Comparison of ENCODE assay signal across 13 mouse cellular contexts in genomic region chr13:28722074-28722473, GRCm38 (mm10).
DNase-seq lines count a peak whose midpoint lies in the region; ATAC-seq lines count a peak whose summit lies in the region.
"Had no signal": no experiment of that assay in that cellular context is flagged by ENCODE, and none has a peak within 500 bp of the region (broad histone marks: within the 10 kb centered on the region; RNA-seq: fewer than 3 reads in every experiment).

No protein-coding gene starts in this region.

- no peaks in the 10 kb centered on the region for H3K27me3 ChIP-seq in hindbrain, embryonic 11.5 days (ENCODE audit: control insufficient read depth, insufficient read depth, low read length)
- H3K27me3 ChIP-seq in midbrain, embryonic 12.5 days = no peaks in the 10 kb centered on the region
- no peaks in the 10 kb centered on the region for H3K27me3 ChIP-seq in neural tube, embryonic 15.5 days (replicated peaks)
- H3K27me3 ChIP-seq: embryonic facial prominence, embryonic 13.5 days; limb, embryonic 15.5 days had no signal

- peak overlapping the region; percentile 19; the same call in 1 of the 2 replicates for H3K27ac ChIP-seq in hindbrain, embryonic 11.5 days (ENCODE audit: low read depth, low read length)
- H3K27ac ChIP-seq in midbrain, embryonic 12.5 days (replicated peaks) = peak overlapping the region; percentile 85
- H3K27ac ChIP-seq in neural tube, embryonic 15.5 days (replicated peaks) = peak overlapping the region; percentile 74; the same call in 1 of the 2 replicates
- H3K27ac ChIP-seq: embryonic facial prominence, embryonic 13.5 days; kidney, postnatal 0 days; limb, embryonic 15.5 days had no signal

- no peak for ATAC-seq in hindbrain, embryonic 11.5 days (ENCODE audit: low FRiP score)
- ATAC-seq in midbrain, embryonic 12.5 days (ENCODE audit: low FRiP score, low read depth) = peak; percentile 24; the same call in 1 of the 2 replicates
- no peak for ATAC-seq in neural tube, embryonic 15.5 days (ENCODE audit: low FRiP score)
- ATAC-seq: intestine, embryonic 16.5 days had no signal

- intact Hi-C loops in heart, postnatal 10 days (cut with DNase I) = loop anchor here (5.0 kb wide), 1 partner anchor 165 kb away; no protein-coding TSS in a partner anchor

- peaks cover 11% of the 10 kb centered on the region for H3K4me1 ChIP-seq in hindbrain, embryonic 11.5 days (replicated peaks; ENCODE audit: control insufficient read depth, insufficient read depth, low read length)
- H3K4me1 ChIP-seq in midbrain, embryonic 12.5 days = peaks cover 58% of the 10 kb centered on the region
- H3K4me1 ChIP-seq in neural tube, embryonic 15.5 days = peaks cover 42% of the 10 kb centered on the region

- WGBS in hindbrain, embryonic 11.5 days = 50% methylated on average over 2 of the region's 2 CpGs
- 14% methylated on average over 2 of the region's 2 CpGs for WGBS in midbrain, embryonic 12.5 days
- WGBS in neural tube, embryonic 15.5 days = 27% methylated on average over 2 of the region's 2 CpGs

- no peaks in the 10 kb centered on the region for H3K36me3 ChIP-seq in hindbrain, embryonic 11.5 days (ENCODE audit: control insufficient read depth, insufficient read depth, low read length)
- H3K36me3 ChIP-seq in midbrain, embryonic 12.5 days = no peaks in the 10 kb centered on the region
- H3K36me3 ChIP-seq in neural tube, embryonic 15.5 days = no peaks in the 10 kb centered on the region
- H3K36me3 ChIP-seq: embryonic facial prominence, embryonic 13.5 days; limb, embryonic 15.5 days had no signal

- H3K4me3 ChIP-seq in hindbrain, embryonic 11.5 days (ENCODE audit: low read depth, low read length) = no peak overlapping the region
- H3K4me3 ChIP-seq in midbrain, embryonic 12.5 days = no peak overlapping the region
- H3K4me3 ChIP-seq in neural tube, embryonic 15.5 days (replicated peaks) = no peak overlapping the region
- H3K4me3 ChIP-seq: embryonic facial prominence, embryonic 13.5 days; limb, embryonic 15.5 days had no signal

- peak; percentile 28 for DNase-seq in embryo, embryonic 10.5 days (ENCODE audit: low spot score)
- no peak for DNase-seq in embryo, embryonic 10 days (ENCODE audit: low spot score)
- no peak for DNase-seq in hindbrain, embryonic 11.5 days (ENCODE audit: low spot score)
- DNase-seq in spleen, adult 18-20 months = no peak
- no peak for DNase-seq in heart, postnatal 10 days
- no peak for DNase-seq in kidney, adult 11 months
- DNase-seq: thymus, postnatal 14 days had no signal

- H3K4me2 ChIP-seq in hindbrain, embryonic 11.5 days (replicated peaks; ENCODE audit: low read depth, low read length) = no peak overlapping the region
- H3K4me2 ChIP-seq in midbrain, embryonic 12.5 days (replicated peaks) = peak overlapping the region; percentile 34
- H3K4me2 ChIP-seq in neural tube, embryonic 15.5 days = peak overlapping the region; percentile 40
- H3K4me2 ChIP-seq: embryonic facial prominence, embryonic 13.5 days; limb, embryonic 15.5 days had no signal

- no peak overlapping the region for H3K9ac ChIP-seq in hindbrain, embryonic 11.5 days (ENCODE audit: low read depth, low read length)
- H3K9ac ChIP-seq in midbrain, embryonic 12.5 days (replicated peaks) = peak overlapping the region; percentile 3; the same call in 1 of the 2 replicates
- H3K9ac ChIP-seq in neural tube, embryonic 15.5 days (replicated peaks) = no peak overlapping the region
- H3K9ac ChIP-seq: embryonic facial prominence, embryonic 13.5 days; limb, embryonic 15.5 days had no signal

- H3K9me3 ChIP-seq in hindbrain, embryonic 11.5 days (ENCODE audit: control insufficient read depth, low read length) = no peaks in the 10 kb centered on the region
- H3K9me3 ChIP-seq in midbrain, embryonic 12.5 days = no peaks in the 10 kb centered on the region
- H3K9me3 ChIP-seq in neural tube, embryonic 15.5 days (replicated peaks) = no peaks in the 10 kb centered on the region
- H3K9me3 ChIP-seq: embryonic facial prominence, embryonic 13.5 days; limb, embryonic 15.5 days had no signal

Comparison
In these comparisons a context has a peak if more than half of its experiments do, and no peak if none do; other contexts are left out.
1. H3K27ac ChIP-seq: peak in every context shown above with its lines; median percentile 85 in midbrain, embryonic 12.5 days; 74 in neural tube, embryonic 15.5 days; 19 in hindbrain, embryonic 11.5 days.